Mouse (Mus musculus): ENCODE data around the gene Spsb3.

DNA sequence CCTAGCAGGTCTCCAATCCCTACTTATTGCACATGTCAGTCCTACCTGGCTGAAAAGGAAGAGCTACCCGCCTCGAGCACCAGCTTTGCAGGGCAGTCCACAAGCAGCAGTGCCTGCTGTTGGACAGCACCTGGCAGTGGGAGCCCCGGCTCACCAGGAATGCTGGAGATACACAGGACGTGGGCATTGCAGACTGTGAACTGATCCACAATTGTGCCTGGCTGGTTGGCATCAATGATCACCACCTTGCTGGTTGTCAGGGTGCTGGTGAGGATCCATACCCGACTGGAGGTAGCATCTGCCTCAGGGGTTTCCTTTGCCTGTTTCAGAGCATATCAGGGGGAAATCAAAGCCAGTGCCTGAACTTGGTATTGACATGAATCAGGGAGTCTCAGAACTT lies 15.7 kb downstream of the Spsb3 start:
- TF ChIP-seq CTCF (IDR thresholded peaks at IDR 0.05; ENCODE audit: control insufficient read depth, insufficient read depth, low read length) = no peak
- no peak for TF ChIP-seq POLR2A (IDR thresholded peaks at IDR 0.05; ENCODE audit: borderline replicate concordance, control insufficient read depth, low read depth, low read length)

Data from bone marrow, adult 2 months (tissue).